Comparison of ENCODE assay signal across 25 mouse cellular contexts in the genomic region with DNA sequence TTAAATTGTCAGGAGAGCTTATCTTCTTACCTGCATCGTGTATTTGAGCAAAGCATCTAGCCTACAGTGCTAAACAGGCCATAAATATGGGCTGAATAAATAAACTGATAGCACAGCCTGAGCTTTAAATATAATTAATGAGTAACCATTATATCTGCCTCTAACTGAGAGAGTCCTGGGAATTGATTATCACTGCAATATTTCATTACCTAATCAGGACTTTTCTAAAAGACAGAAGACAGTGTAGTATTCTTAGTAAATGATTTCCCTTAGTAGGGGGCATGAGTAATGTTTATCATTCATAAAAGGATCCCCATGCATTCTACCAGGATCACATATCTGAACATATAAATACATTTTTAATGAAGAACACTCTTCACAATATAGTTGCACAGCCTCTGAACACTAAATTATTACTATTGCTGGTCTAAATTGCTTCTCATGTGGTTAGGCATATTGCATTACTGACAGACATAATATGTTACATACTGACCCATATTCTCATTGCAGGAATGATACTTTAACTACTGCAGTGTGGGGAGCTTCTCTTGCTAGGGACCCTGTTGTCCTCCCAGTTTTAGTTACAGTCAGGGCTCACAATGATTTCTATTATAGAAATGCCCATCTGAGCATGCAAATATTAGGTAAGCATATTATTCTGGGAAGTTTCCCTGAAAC.
DNase-seq lines count a peak whose midpoint lies in the region; ATAC-seq lines count a peak whose summit lies in the region.
"Had no signal": no experiment of that assay in that cellular context is flagged by ENCODE, and none has a peak within 500 bp of the region (broad histone marks: within the 10 kb centered on the region; RNA-seq: fewer than 3 reads in every experiment).

No protein-coding gene starts in this region.

- no peak overlapping the region for H3K4me2 ChIP-seq in embryonic facial prominence, embryonic 14.5 days (ENCODE audit: low read depth, low read length)
- no peak overlapping the region for H3K4me2 ChIP-seq in midbrain, embryonic 15.5 days
- no peak overlapping the region for H3K4me2 ChIP-seq in midbrain, embryonic 13.5 days (replicated peaks)
- no peak overlapping the region for H3K4me2 ChIP-seq in intestine, embryonic 14.5 days (ENCODE audit: low read length)
- H3K4me2 ChIP-seq in neural tube, embryonic 14.5 days (ENCODE audit: low read depth, low read length): no peak overlapping the region
- H3K4me2 ChIP-seq: liver, embryonic 11.5 days; midbrain, embryonic 11.5 days had no signal

- no peaks in the 10 kb centered on the region for H3K27me3 ChIP-seq in embryonic facial prominence, embryonic 14.5 days (replicated peaks; ENCODE audit: control insufficient read depth, insufficient read depth, low read length)
- no peaks in the 10 kb centered on the region for H3K27me3 ChIP-seq in embryonic facial prominence, embryonic 10.5 days (replicated peaks; ENCODE audit: low read depth, poor library complexity, severe bottlenecking)
- no peaks in the 10 kb centered on the region for H3K27me3 ChIP-seq in midbrain, embryonic 15.5 days (replicated peaks)
- H3K27me3 ChIP-seq in midbrain, embryonic 13.5 days: no peaks in the 10 kb centered on the region
- no peaks in the 10 kb centered on the region for H3K27me3 ChIP-seq in intestine, embryonic 14.5 days (replicated peaks; ENCODE audit: control insufficient read depth, insufficient read depth, low read length)
- no peaks in the 10 kb centered on the region for H3K27me3 ChIP-seq in neural tube, embryonic 14.5 days (ENCODE audit: control insufficient read depth, insufficient read depth, low read length)

- H3K9me3 ChIP-seq in embryonic facial prominence, embryonic 14.5 days (ENCODE audit: control insufficient read depth, low read length): no peaks in the 10 kb centered on the region
- H3K9me3 ChIP-seq in embryonic facial prominence, embryonic 10.5 days: no peaks in the 10 kb centered on the region
- no peaks in the 10 kb centered on the region for H3K9me3 ChIP-seq in midbrain, embryonic 15.5 days
- no peaks in the 10 kb centered on the region for H3K9me3 ChIP-seq in midbrain, embryonic 13.5 days
- H3K9me3 ChIP-seq in intestine, embryonic 14.5 days (ENCODE audit: control insufficient read depth, low read length): no peaks in the 10 kb centered on the region
- H3K9me3 ChIP-seq in neural tube, embryonic 14.5 days (ENCODE audit: control insufficient read depth, low read length): no peaks in the 10 kb centered on the region
- H3K9me3 ChIP-seq: heart, embryonic 10.5 days had no signal

- H3K27ac ChIP-seq in embryonic facial prominence, embryonic 14.5 days (replicated peaks; ENCODE audit: low read depth, low read length): 0 out of 2 replicates have a peak overlapping the region, but pooled peaks have one; percentile 39
- no peak overlapping the region for H3K27ac ChIP-seq in embryonic facial prominence, embryonic 10.5 days (replicated peaks)
- H3K27ac ChIP-seq in midbrain, embryonic 15.5 days: no peak overlapping the region
- no peak overlapping the region for H3K27ac ChIP-seq in midbrain, embryonic 13.5 days
- H3K27ac ChIP-seq in intestine, embryonic 14.5 days (ENCODE audit: low read depth): no peak overlapping the region; the same call in none of the 2 replicates
- H3K27ac ChIP-seq in neural tube, embryonic 14.5 days (ENCODE audit: low read depth, low read length): no peak overlapping the region
- H3K27ac ChIP-seq: heart, embryonic 10.5 days; kidney, postnatal 0 days; left cerebral cortex, adult 2 months had no signal

- H3K9ac ChIP-seq in embryonic facial prominence, embryonic 14.5 days (ENCODE audit: low read depth, low read length): no peak overlapping the region
- no peak overlapping the region for H3K9ac ChIP-seq in midbrain, embryonic 15.5 days
- no peak overlapping the region for H3K9ac ChIP-seq in midbrain, embryonic 13.5 days (replicated peaks)
- no peak overlapping the region for H3K9ac ChIP-seq in intestine, embryonic 14.5 days (ENCODE audit: low read length)
- H3K9ac ChIP-seq in neural tube, embryonic 14.5 days (replicated peaks; ENCODE audit: low read depth, low read length): no peak overlapping the region

- WGBS in embryonic facial prominence, embryonic 14.5 days: 22% methylated on average over 1 of the region's 1 CpGs
- 42% methylated on average over 1 of the region's 1 CpGs for WGBS in embryonic facial prominence, embryonic 10.5 days
- 17% methylated on average over 1 of the region's 1 CpGs for WGBS in midbrain, embryonic 15.5 days
- 54% methylated on average over 1 of the region's 1 CpGs for WGBS in midbrain, embryonic 13.5 days
- WGBS in intestine, embryonic 14.5 days: 0% methylated on average over 1 of the region's 1 CpGs
- WGBS in neural tube, embryonic 14.5 days: 6% methylated on average over 1 of the region's 1 CpGs

- H3K4me3 ChIP-seq in embryonic facial prominence, embryonic 14.5 days (ENCODE audit: low read depth, low read length): no peak overlapping the region
- no peak overlapping the region for H3K4me3 ChIP-seq in embryonic facial prominence, embryonic 10.5 days
- H3K4me3 ChIP-seq in midbrain, embryonic 15.5 days: no peak overlapping the region
- no peak overlapping the region for H3K4me3 ChIP-seq in midbrain, embryonic 13.5 days (replicated peaks)
- H3K4me3 ChIP-seq in intestine, embryonic 14.5 days (ENCODE audit: low read depth, low read length): no peak overlapping the region
- H3K4me3 ChIP-seq in neural tube, embryonic 14.5 days (ENCODE audit: low read depth, low read length): no peak overlapping the region
- H3K4me3 ChIP-seq: heart, embryonic 10.5 days; left cerebral cortex, adult 2 months had no signal

- no peaks in the 10 kb centered on the region for H3K36me3 ChIP-seq in embryonic facial prominence, embryonic 14.5 days (ENCODE audit: control insufficient read depth, insufficient read depth, low read length)
- H3K36me3 ChIP-seq in embryonic facial prominence, embryonic 10.5 days (replicated peaks): no peaks in the 10 kb centered on the region
- no peaks in the 10 kb centered on the region for H3K36me3 ChIP-seq in midbrain, embryonic 15.5 days (replicated peaks)
- H3K36me3 ChIP-seq in midbrain, embryonic 13.5 days: no peaks in the 10 kb centered on the region
- no peaks in the 10 kb centered on the region for H3K36me3 ChIP-seq in intestine, embryonic 14.5 days (ENCODE audit: control insufficient read depth, insufficient read depth, low read length)
- no peaks in the 10 kb centered on the region for H3K36me3 ChIP-seq in neural tube, embryonic 14.5 days (ENCODE audit: control insufficient read depth, insufficient read depth, low read length)
- H3K36me3 ChIP-seq: heart, embryonic 10.5 days had no signal

- ATAC-seq in embryonic facial prominence, embryonic 14.5 days (ENCODE audit: low read depth): 0 out of 2 replicates have a peak, but pooled peaks have one; percentile 26
- ATAC-seq in midbrain, embryonic 15.5 days (replicated peaks): peak; percentile 49
- no peak for ATAC-seq in midbrain, embryonic 13.5 days
- ATAC-seq in intestine, embryonic 14.5 days (replicated peaks; ENCODE audit: low FRiP score, low TSS enrichment, low read depth): peak; percentile 88
- peak; percentile 76 for ATAC-seq in neural tube, embryonic 14.5 days (ENCODE audit: low read depth)
- ATAC-seq: activated CD4-positive, CD25-positive, alpha-beta regulatory T cell, adult 4 months had no signal

- peaks cover 10% of the 10 kb centered on the region; the same call in 1 of the 2 replicates for H3K4me1 ChIP-seq in embryonic facial prominence, embryonic 14.5 days (ENCODE audit: control insufficient read depth, insufficient read depth, low read length)
- peaks cover 17% of the 10 kb centered on the region for H3K4me1 ChIP-seq in embryonic facial prominence, embryonic 10.5 days
- no peaks in the 10 kb centered on the region for H3K4me1 ChIP-seq in midbrain, embryonic 15.5 days
- H3K4me1 ChIP-seq in midbrain, embryonic 13.5 days (replicated peaks): no peaks in the 10 kb centered on the region
- peaks cover 11% of the 10 kb centered on the region; the same call in 1 of the 2 replicates for H3K4me1 ChIP-seq in intestine, embryonic 14.5 days (replicated peaks; ENCODE audit: control insufficient read depth, insufficient read depth, low read length)
- H3K4me1 ChIP-seq in neural tube, embryonic 14.5 days (ENCODE audit: control insufficient read depth, insufficient read depth, low read length): peaks cover 7% of the 10 kb centered on the region; the same call in 1 of the 2 replicates
- H3K4me1 ChIP-seq: heart, embryonic 10.5 days had no signal

- no peak for DNase-seq in embryonic facial prominence, embryonic 14.5 days (ENCODE audit: low spot score)
- no peak for DNase-seq in embryonic facial prominence, embryonic 10.5 days (ENCODE audit: low spot score)
- no peak for DNase-seq in intestine, embryonic 14.5 days (ENCODE audit: low spot score)
- DNase-seq in spleen, postnatal 36 days (ENCODE audit: low spot score in 2 of 2): no peak
- no peak for DNase-seq in liver
- DNase-seq: adrenal gland, postnatal 14 days; cerebellum, adult 9-10 months; gastrocnemius, postnatal 10 days; heart, postnatal 4 days; kidney, adult 18-20 months; lung, adult 18-20 months; lung, postnatal 10 days; right cerebral cortex, postnatal 25 days; spleen, adult 18-20 months; thymus, adult 18-20 months; thymus, postnatal 4 days had no signal
